Mouse (Mus musculus) intestine, embryonic 15.5 days (tissue): ENCODE data around the gene Sema4c. TPM values are rescaled to one million over a fixed set of nuclear protein-coding genes. Genes with fewer than 3 reads are reported as not detected.

Source experiments
- ATAC-seq: fragments of 200-750 bp; cut with Nextera tagmentation; 2 replicates; pipeline ENCODE4 v1.8.0; 2017; ENCODE audit warnings: moderate TSS enrichment, moderate library complexity
- H3K27ac ChIP-seq: fragments of 300-500 bp; sonication (generic); 2 replicates; pipeline ENCODE4 v1.5.1; 2015; ENCODE audit warnings: mild to moderate bottlenecking, inconsistent platforms
- H3K27me3 ChIP-seq: fragments of 300-500 bp; sonication (generic); replicated peaks from 2 replicates; pipeline ENCODE4 v1.6.1; 2015; ENCODE audit warnings: inconsistent platforms
- H3K36me3 ChIP-seq: fragments of 300-500 bp; sonication (generic); 2 replicates; pipeline ENCODE4 v1.6.1; 2015; ENCODE audit warnings: inconsistent platforms
- H3K4me1 ChIP-seq: fragments of 300-500 bp; sonication (generic); replicated peaks from 2 replicates; pipeline ENCODE4 v1.6.1; 2015; ENCODE audit warnings: inconsistent platforms
- H3K4me2 ChIP-seq: fragments of 300-500 bp; sonication (generic); replicated peaks from 2 replicates; pipeline ENCODE4 v1.6.1; 2015; ENCODE audit warnings: mild to moderate bottlenecking, inconsistent platforms
- H3K4me3 ChIP-seq: fragments of 300-500 bp; sonication (generic); replicated peaks from 2 replicates; pipeline ENCODE4 v1.5.1; 2015; ENCODE audit warnings: inconsistent platforms
- H3K9ac ChIP-seq: fragments of 300-500 bp; sonication (generic); 2 replicates; pipeline ENCODE4 v1.6.1; 2015; ENCODE audit warnings: inconsistent platforms
- H3K9me3 ChIP-seq: fragments of 300-500 bp; sonication (generic); 2 replicates; pipeline ENCODE4 v1.6.1; 2016; ENCODE audit warnings: inconsistent platforms
- WGBS: fragments of 180-500 bp; shearing (Covaris S2); methylation state at CpG from one replicate; pipeline ENCODE4 v1.1.7; 2015; 5-methylcytosine and 5-hydroxymethylcytosine counted together
- polyA plus RNA-seq: library from polyadenylated mRNA; unstranded; fragments of >200 nt; fragmentation: Nextera tagmentation; extraction: Ambion mirVana; gene quantifications from 2 replicates; pipeline ENCODE4 v1.2.1, GENCODE M21; 2015

The Sema4c gene
- polyA plus RNA-seq, 1 experiment from 2014 or later, result 11.6 TPM

GRCm38 (mm10) chr1:36526903-36527302 is 31.2 kb downstream of the Sema4c start:
- H3K9ac ChIP-seq, result no peak overlapping the region
- no peaks in the 10 kb centered on the region for H3K9me3 ChIP-seq
- 0 out of 2 replicates have a peak, but pooled peaks cover 8% of the 10 kb centered on the region for H3K4me1 ChIP-seq
- ATAC-seq, result no peak
- no peak overlapping the region for H3K27ac ChIP-seq
- no peak overlapping the region for H3K4me2 ChIP-seq
- no peaks in the 10 kb centered on the region for H3K27me3 ChIP-seq
- H3K4me3 ChIP-seq, result no peak overlapping the region
- peaks cover 12% of the 10 kb centered on the region for H3K36me3 ChIP-seq
- 91% methylated on average over 10 of the region's 10 CpGs for WGBS

GRCm38 (mm10) chr1:36525774-36526173 is 32.4 kb downstream of the Sema4c start:
- WGBS, result 87% methylated on average over 12 of the region's 12 CpGs
- no peaks in the 10 kb centered on the region for H3K27me3 ChIP-seq
- no peak for ATAC-seq
- 0 out of 2 replicates have a peak, but pooled peaks cover 8% of the 10 kb centered on the region for H3K4me1 ChIP-seq
- H3K9me3 ChIP-seq, result no peaks in the 10 kb centered on the region
- H3K4me2 ChIP-seq, result no peak overlapping the region
- H3K4me3 ChIP-seq, result no peak overlapping the region
- no peak overlapping the region for H3K9ac ChIP-seq
- no peak overlapping the region for H3K27ac ChIP-seq
- peaks cover 23% of the 10 kb centered on the region for H3K36me3 ChIP-seq

GRCm38 (mm10) chr1:36524058-36524457 is 34.1 kb downstream of the Sema4c start:
- 0 out of 2 replicates have a peak, but pooled peaks cover 8% of the 10 kb centered on the region for H3K4me1 ChIP-seq
- peaks cover 35% of the 10 kb centered on the region for H3K36me3 ChIP-seq
- H3K9ac ChIP-seq, result no peak overlapping the region
- no peaks in the 10 kb centered on the region for H3K9me3 ChIP-seq
- H3K27ac ChIP-seq, result no peak overlapping the region
- 40% methylated on average over 5 of the region's 5 CpGs for WGBS
- H3K4me3 ChIP-seq, result no peak overlapping the region
- peak; percentile 57 for ATAC-seq
- H3K27me3 ChIP-seq, result no peaks in the 10 kb centered on the region
- no peak overlapping the region for H3K4me2 ChIP-seq

- 0 out of 2 replicates have a peak, but pooled peaks cover 8% of the 10 kb centered on the region for H3K4me1 ChIP-seq
- no peak overlapping the region for H3K4me3 ChIP-seq
- no peaks in the 10 kb centered on the region for H3K9me3 ChIP-seq
- H3K36me3 ChIP-seq, result peaks cover 35% of the 10 kb centered on the region
- ATAC-seq, result peak; percentile 47
- H3K27ac ChIP-seq, result 0 out of 2 replicates have a peak overlapping the region, but pooled peaks have one; percentile 22
- no peak overlapping the region for H3K9ac ChIP-seq
- 55% methylated on average over 9 of the region's 9 CpGs for WGBS
- H3K27me3 ChIP-seq, result no peaks in the 10 kb centered on the region
- H3K4me2 ChIP-seq, result no peak overlapping the region
These were observed 34.7 kb downstream of the Sema4c start for GRCm38 (mm10) chr1:36523332-36524013.

GRCm38 (mm10) chr1:36522210-36522609 is 35.9 kb downstream of the Sema4c start:
- no peaks in the 10 kb centered on the region for H3K27me3 ChIP-seq
- H3K9ac ChIP-seq, result no peak overlapping the region
- no peak overlapping the region for H3K27ac ChIP-seq
- H3K4me1 ChIP-seq, result 0 out of 2 replicates have a peak, but pooled peaks cover 8% of the 10 kb centered on the region
- no peak overlapping the region for H3K4me3 ChIP-seq
- no peak for ATAC-seq
- WGBS, result 93% methylated on average over 7 of the region's 7 CpGs
- no peaks in the 10 kb centered on the region for H3K9me3 ChIP-seq
- peaks cover 35% of the 10 kb centered on the region for H3K36me3 ChIP-seq
- no peak overlapping the region for H3K4me2 ChIP-seq

- no peak for ATAC-seq
- H3K36me3 ChIP-seq, result peaks cover 26% of the 10 kb centered on the region
- no peak overlapping the region for H3K4me3 ChIP-seq
- peaks cover 12% of the 10 kb centered on the region; the same call in 1 of the 2 replicates for H3K4me1 ChIP-seq
- no peak overlapping the region for H3K27ac ChIP-seq
- no peak overlapping the region for H3K4me2 ChIP-seq
- no peaks in the 10 kb centered on the region for H3K9me3 ChIP-seq
- no peak overlapping the region for H3K9ac ChIP-seq
- 58% methylated on average over 11 of the region's 11 CpGs for WGBS
- no peaks in the 10 kb centered on the region for H3K27me3 ChIP-seq
These were observed 38.5 kb downstream of the Sema4c start for GRCm38 (mm10) chr1:36519626-36520025.

- Histone ChIP-seq H3K9me3 (no peaks in the 10 kb centered on the region), H3K36me3 (peaks cover 26% of the 10 kb centered on the region), H3K4me3 (no peak overlapping the region), H3K4me2 (no peak overlapping the region), H3K9ac (no peak overlapping the region), H3K27ac (no peak overlapping the region), H3K27me3 (no peaks in the 10 kb centered on the region), H3K4me1 (peaks cover 16% of the 10 kb centered on the region)
- 72% methylated on average over 3 of the region's 3 CpGs for WGBS
- ATAC-seq, result peak; percentile 29; the same call in 1 of the 2 replicates
These were observed 39.9 kb downstream of the Sema4c start for GRCm38 (mm10) chr1:36518259-36518658.

- Histone ChIP-seq H3K4me2 (peak overlapping the region; percentile 87), H3K4me3 (peak overlapping the region; percentile 90; the same call in 1 of the 2 replicates), H3K36me3 (0 out of 2 replicates have a peak, but pooled peaks cover 3% of the 10 kb centered on the region), H3K4me1 (peaks cover 17% of the 10 kb centered on the region), H3K27me3 (no peaks in the 10 kb centered on the region), H3K9me3 (no peaks in the 10 kb centered on the region), H3K9ac (no peak overlapping the region), H3K27ac (no peak overlapping the region)
- WGBS, result 69% methylated on average over 2 of the region's 2 CpGs
- ATAC-seq, result no peak
These were observed 44.4 kb downstream of the Sema4c start for GRCm38 (mm10) chr1:36513718-36514117.

GRCm38 (mm10) chr1:36513310-36513709 is 44.8 kb downstream of the Sema4c start:
- 17% methylated on average over 1 of the region's 1 CpGs for WGBS
- Histone ChIP-seq H3K9ac (peak overlapping the region; percentile 85; the same call in 1 of the 2 replicates), H3K27me3 (no peaks in the 10 kb centered on the region), H3K36me3 (0 out of 2 replicates have a peak, but pooled peaks cover 3% of the 10 kb centered on the region), H3K27ac (no peak overlapping the region), H3K4me3 (peak overlapping the region; percentile 90), H3K4me1 (peaks cover 17% of the 10 kb centered on the region), H3K4me2 (peak overlapping the region; percentile 87), H3K9me3 (no peaks in the 10 kb centered on the region)
- ATAC-seq, result no peak

GRCm38 (mm10) chr1:36512966-36513280 is 45.2 kb downstream of the Sema4c start:
- no peak for ATAC-seq
- peak overlapping the region; percentile 90 for H3K4me3 ChIP-seq
- peak overlapping the region; percentile 98 for H3K27ac ChIP-seq
- no peaks in the 10 kb centered on the region for H3K27me3 ChIP-seq
- H3K4me2 ChIP-seq, result peak overlapping the region; percentile 87
- no peaks in the 10 kb centered on the region for H3K9me3 ChIP-seq
- WGBS, result 2% methylated on average over 16 of the region's 16 CpGs
- H3K36me3 ChIP-seq, result 0 out of 2 replicates have a peak, but pooled peaks cover 3% of the 10 kb centered on the region
- H3K9ac ChIP-seq, result peak overlapping the region; percentile 85
- peaks cover 17% of the 10 kb centered on the region for H3K4me1 ChIP-seq

- Histone ChIP-seq H3K36me3 (0 out of 2 replicates have a peak, but pooled peaks cover 3% of the 10 kb centered on the region), H3K9me3 (no peaks in the 10 kb centered on the region)
These were observed 45.8 kb downstream of the Sema4c start for GRCm38 (mm10) chr1:36512089-36512965.

More at GRCm38 (mm10) chr1:36512089-36512965, 45.8 kb downstream of the Sema4c start:
- Histone ChIP-seq H3K9ac (peak overlapping the region; percentile 85), H3K4me1 (peaks cover 17% of the 10 kb centered on the region), H3K27me3 (no peaks in the 10 kb centered on the region), H3K4me3 (peak overlapping the region; percentile 90), H3K4me2 (peak overlapping the region; percentile 87), H3K27ac (peak overlapping the region; percentile 98)
- under 1% methylated on average over 110 of the region's 126 CpGs for WGBS
- ATAC-seq, result peak; percentile 70
